Mouse (Mus musculus) neutrophil, adult 83 days (primary cell): Measurements from ENCODE around the gene Snap25. TPM values are rescaled to one million over a fixed set of nuclear protein-coding genes. Genes with fewer than 3 reads are reported as not detected.

Source experiments
- total RNA-seq, 2 experiments: library from RNA; stranded (reverse); gene quantifications; one replicate each; pipeline ENCODE4 v1.2.4; 2023

The Snap25 gene
- total RNA-seq: not detected

DNA sequence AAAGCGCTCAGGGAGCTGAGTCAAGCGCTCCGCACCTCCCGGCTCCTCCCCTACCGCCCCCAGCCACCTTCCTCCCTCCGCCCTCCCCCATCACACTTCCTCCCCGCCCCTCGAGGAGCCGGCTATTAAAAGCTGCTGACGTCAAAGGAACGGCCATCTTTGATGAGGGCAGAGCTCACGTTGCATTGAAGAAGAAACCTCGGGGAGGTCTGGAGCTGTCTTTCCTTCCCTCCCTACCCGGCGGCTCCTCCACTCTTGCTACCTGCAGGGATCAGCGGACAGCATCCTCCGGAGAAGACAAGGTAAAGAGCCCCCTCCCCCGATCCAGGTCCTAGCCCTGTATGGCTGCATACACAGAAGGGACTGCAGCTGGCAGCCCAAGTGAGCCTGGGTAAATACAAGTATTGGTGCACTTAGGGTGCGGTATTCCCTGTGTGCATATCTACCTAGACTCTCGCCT lies at the start of gene Snap25:
Snap25 (plus strand) TSS at position 155 of the 460 bp plus-strand sequence.

Other genes with a start within 250 kb of the Snap25 start
- gene Ankef1, start 211.5 kb upstream of the Snap25 start, total RNA-seq: not detected
- not detected for gene AL731706.2, start 172.2 kb downstream of the Snap25 start, total RNA-seq
- 1 to 10 TPM; 3.8 to 6.5 TPM for gene Slx4ip, start 177.8 kb downstream of the Snap25 start, total RNA-seq
- gene AL731706.1, start 177.9 kb downstream of the Snap25 start, total RNA-seq: 1 to 10 TPM; 4.5 to 5.4 TPM
- gene Mkks, start 177.9 kb downstream of the Snap25 start, total RNA-seq: 1 to 10 TPM; 4.7 to 6.0 TPM